Mouse (Mus musculus) spleen, adult 12 weeks (tissue): Measurements from ENCODE around the gene Ppp2r1a.

ENCODE experiments used
- DNase-seq: peaks from one replicate; pipeline ENCODE4 v3.0.0; 2022; ENCODE audit warnings: low spot score

Gene Ppp2r1a

GRCm38 (mm10) chr17:20944985-20945891 lies at the start of gene Ppp2r1a:
Gene Ppp2r1a, plus strand, starts transcription at chr17:20945311.
- peak; percentile 98 for DNase-seq

- no peak for DNase-seq
Measured at GRCm38 (mm10) chr17:20904991-20905390, 40.1 kb upstream of the Ppp2r1a start, which contains the start of gene Vmn1r231. Gene Vmn1r231, minus strand, starts transcription at chr17:20905091.

GRCm38 (mm10) chr17:20919614-20920013 lies 25.5 kb upstream of the Ppp2r1a start, which contains the start of gene Vmn1r232:
Gene Vmn1r232, minus strand, starts transcription at chr17:20919714.
- no peak for DNase-seq

- DNase-seq = no peak
Measured at GRCm38 (mm10) chr17:20944226-20944625, 885 bp upstream of the Ppp2r1a start.

GRCm38 (mm10) chr17:20946026-20946565 lies 985 bp downstream of the Ppp2r1a start:
- no peak for DNase-seq

- no peak for DNase-seq
Measured at GRCm38 (mm10) chr17:20946636-20947035, 1.5 kb downstream of the Ppp2r1a start.

GRCm38 (mm10) chr17:20960386-20960785 lies 15.3 kb downstream of the Ppp2r1a start:
- no peak for DNase-seq

GRCm38 (mm10) chr17:20965421-20965820 lies 20.3 kb downstream of the Ppp2r1a start:
- DNase-seq = no peak

GRCm38 (mm10) chr17:20966681-20967080 lies 21.6 kb downstream of the Ppp2r1a start:
- no peak for DNase-seq

GRCm38 (mm10) chr17:20993716-20994115 lies 48.6 kb downstream of the Ppp2r1a start:
- DNase-seq = no peak

GRCm38 (mm10) chr17:20996364-20996763 lies 51.3 kb downstream of the Ppp2r1a start, which contains the start of gene Vmn1r233:
Gene Vmn1r233, minus strand, starts transcription at chr17:20996464.
- no peak for DNase-seq

GRCm38 (mm10) chr17:21008382-21009331 lies 63.5 kb downstream of the Ppp2r1a start, which contains the start of gene Zfp160:
Gene Zfp160, plus strand, starts transcription at chr17:21008903.
- peak; percentile 70 for DNase-seq

GRCm38 (mm10) chr17:21009726-21010125 lies 64.6 kb downstream of the Ppp2r1a start:
- DNase-seq = no peak
